Mouse (Mus musculus): ENCODE measurements at regions not wholly inside any gene's neighbourhood (a gene's known extent, or its start where the extent isn't known, plus 50 kb on each side); places are given as distances from the start of the nearest gene placed in this dataset.

DNA sequence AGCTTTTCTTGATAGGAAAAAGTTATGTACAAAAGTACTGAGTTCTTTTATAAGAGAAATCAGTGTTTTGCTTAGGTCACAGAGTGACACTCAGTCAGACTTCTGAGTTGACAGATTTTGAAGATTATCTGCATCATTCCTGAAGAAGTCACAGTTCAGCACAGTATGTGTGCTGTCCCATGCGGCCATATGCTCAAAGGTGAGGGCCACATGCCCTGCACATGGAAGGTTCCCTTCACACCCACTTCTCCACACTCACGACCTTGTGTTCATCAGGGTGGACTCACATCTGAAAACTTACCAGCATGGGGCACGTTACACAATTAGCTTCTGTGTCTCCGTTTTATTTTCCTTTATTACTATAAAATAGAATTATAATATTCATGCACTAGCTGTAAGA, 277.2 kb upstream of the Nt5e start:
- H3K27me3 ChIP-seq (replicated peaks; ENCODE audit: control insufficient read depth, insufficient read depth, low read length), result no peaks in the 10 kb centered on the region
- H3K27ac ChIP-seq (ENCODE audit: low read depth, low read length), result no peak overlapping the region
- no peak for ATAC-seq
- no peak overlapping the region for H3K9ac ChIP-seq (ENCODE audit: low read depth, low read length)
- no peaks in the 10 kb centered on the region for H3K36me3 ChIP-seq (ENCODE audit: control insufficient read depth, insufficient read depth)
- WGBS, result 83% methylated on average over 4 of the region's 4 CpGs
- no peak for TF ChIP-seq CTCF (IDR thresholded peaks at IDR 0.05; ENCODE audit: low read depth)
- no peaks in the 10 kb centered on the region for H3K4me1 ChIP-seq (replicated peaks; ENCODE audit: control insufficient read depth, insufficient read depth, low read length)
- no peaks in the 10 kb centered on the region for H3K9me3 ChIP-seq (ENCODE audit: control insufficient read depth)
- H3K4me3 ChIP-seq (ENCODE audit: low read depth, low read length), result no peak overlapping the region
- H3K4me2 ChIP-seq (replicated peaks; ENCODE audit: low read depth), result no peak overlapping the region

DNA sequence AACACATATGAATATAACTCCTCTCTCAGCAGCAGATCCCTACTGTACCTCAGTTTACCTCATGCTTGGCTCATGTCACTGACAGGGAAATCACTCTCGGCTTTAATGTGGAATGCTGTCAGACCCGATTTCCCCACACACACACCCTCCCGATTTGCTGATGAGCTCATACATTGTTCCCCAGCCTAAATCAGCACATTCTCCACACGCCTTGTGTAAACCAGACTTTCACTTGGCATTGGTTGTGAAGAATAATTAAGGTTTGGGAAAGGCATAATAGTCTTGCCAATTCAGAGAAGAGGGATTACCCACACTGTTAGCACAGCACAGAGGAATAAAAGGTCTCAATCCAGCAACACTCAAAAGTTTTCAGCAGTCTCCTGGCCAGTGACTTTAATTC, 268.4 kb upstream of the Nt5e start:
- Histone ChIP-seq H3K4me2 (replicated peaks; ENCODE audit: low read depth) (no peak overlapping the region), H3K9ac (ENCODE audit: low read depth, low read length) (no peak overlapping the region), H3K4me1 (replicated peaks; ENCODE audit: control insufficient read depth, insufficient read depth, low read length) (no peaks in the 10 kb centered on the region), H3K27ac (ENCODE audit: low read depth, low read length) (no peak overlapping the region), H3K36me3 (ENCODE audit: control insufficient read depth, insufficient read depth) (no peaks in the 10 kb centered on the region), H3K4me3 (ENCODE audit: low read depth, low read length) (no peak overlapping the region), H3K27me3 (replicated peaks; ENCODE audit: control insufficient read depth, insufficient read depth, low read length) (no peaks in the 10 kb centered on the region), H3K9me3 (ENCODE audit: control insufficient read depth) (no peaks in the 10 kb centered on the region)
- 34% methylated on average over 4 of the region's 4 CpGs for WGBS
- no peak for TF ChIP-seq CTCF (IDR thresholded peaks at IDR 0.05; ENCODE audit: low read depth)
- no peak for ATAC-seq

- no peaks in the 10 kb centered on the region for H3K27me3 ChIP-seq (replicated peaks; ENCODE audit: control insufficient read depth, insufficient read depth, low read length)
- H3K9me3 ChIP-seq (ENCODE audit: control insufficient read depth), result no peaks in the 10 kb centered on the region
- no peaks in the 10 kb centered on the region for H3K36me3 ChIP-seq (ENCODE audit: control insufficient read depth, insufficient read depth)
- H3K9ac ChIP-seq (ENCODE audit: low read depth, low read length), result no peak overlapping the region
- ATAC-seq, result no peak
- H3K4me3 ChIP-seq (ENCODE audit: low read depth, low read length), result no peak overlapping the region
- no peak overlapping the region for H3K27ac ChIP-seq (ENCODE audit: low read depth, low read length)
- H3K4me2 ChIP-seq (replicated peaks; ENCODE audit: low read depth), result no peak overlapping the region
- H3K4me1 ChIP-seq (replicated peaks; ENCODE audit: control insufficient read depth, insufficient read depth, low read length), result no peaks in the 10 kb centered on the region
- WGBS, result 75% methylated on average over 3 of the region's 3 CpGs
- TF ChIP-seq CTCF (IDR thresholded peaks at IDR 0.05; ENCODE audit: low read depth), result no peak
Observed at GRCm38 (mm10) chr9:88059005-88059404, 268.0 kb upstream of the Nt5e start.

DNA sequence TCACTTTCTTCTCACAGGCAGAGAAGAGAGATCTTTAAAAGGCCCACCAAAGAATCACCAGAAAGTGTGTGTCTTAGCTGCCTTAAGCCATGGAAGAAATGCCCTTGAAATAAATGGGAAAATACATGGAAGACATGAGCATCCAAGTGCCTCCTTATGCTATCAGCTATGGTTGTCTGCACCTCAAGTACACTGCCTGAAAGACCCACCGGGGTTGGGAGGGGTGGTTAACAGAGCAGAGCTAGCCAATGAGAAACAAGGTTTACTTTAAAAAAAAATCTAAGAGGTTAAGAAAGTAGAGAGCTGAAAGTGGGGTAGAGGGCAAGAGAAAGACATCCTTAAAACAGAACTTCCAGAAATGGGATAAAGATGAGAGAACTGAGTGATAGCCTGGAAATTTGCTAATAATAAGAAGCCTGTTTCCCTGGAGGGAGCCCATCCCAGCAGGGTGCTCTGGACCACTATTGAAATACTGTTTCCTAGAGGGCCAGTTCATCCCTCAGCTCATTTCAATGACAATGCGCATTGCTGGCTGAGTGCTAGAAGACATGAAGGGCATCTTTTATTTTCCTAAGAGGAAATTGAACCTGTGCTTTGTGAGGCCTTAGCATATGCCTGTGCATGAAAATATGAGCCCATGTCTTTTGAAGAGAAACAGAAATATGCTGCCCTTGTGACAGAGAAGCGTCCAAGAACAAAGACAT, 262.9 kb upstream of the Nt5e start:
- H3K27me3 ChIP-seq (replicated peaks; ENCODE audit: control insufficient read depth, insufficient read depth, low read length), result no peaks in the 10 kb centered on the region
- H3K4me3 ChIP-seq (ENCODE audit: low read depth, low read length), result no peak overlapping the region
- no peak for TF ChIP-seq CTCF (IDR thresholded peaks at IDR 0.05; ENCODE audit: low read depth)
- no peak overlapping the region for H3K4me2 ChIP-seq (replicated peaks; ENCODE audit: low read depth)
- no peak for ATAC-seq
- WGBS, result 64% methylated on average over 3 of the region's 3 CpGs
- no peak overlapping the region for H3K27ac ChIP-seq (ENCODE audit: low read depth, low read length)
- no peaks in the 10 kb centered on the region for H3K36me3 ChIP-seq (ENCODE audit: control insufficient read depth, insufficient read depth)
- H3K9ac ChIP-seq (ENCODE audit: low read depth, low read length), result no peak overlapping the region
- no peaks in the 10 kb centered on the region for H3K4me1 ChIP-seq (replicated peaks; ENCODE audit: control insufficient read depth, insufficient read depth, low read length)
- H3K9me3 ChIP-seq (ENCODE audit: control insufficient read depth), result no peaks in the 10 kb centered on the region

- no peaks in the 10 kb centered on the region for H3K9me3 ChIP-seq (ENCODE audit: control insufficient read depth)
- no peak overlapping the region for H3K4me2 ChIP-seq (replicated peaks; ENCODE audit: low read depth)
- ATAC-seq, result no peak
- H3K9ac ChIP-seq (ENCODE audit: low read depth, low read length), result no peak overlapping the region
- no peak overlapping the region for H3K4me3 ChIP-seq (ENCODE audit: low read depth, low read length)
- no peaks in the 10 kb centered on the region for H3K36me3 ChIP-seq (ENCODE audit: control insufficient read depth, insufficient read depth)
- no peak overlapping the region for H3K27ac ChIP-seq (ENCODE audit: low read depth, low read length)
- no peaks in the 10 kb centered on the region for H3K27me3 ChIP-seq (replicated peaks; ENCODE audit: control insufficient read depth, insufficient read depth, low read length)
- 66% methylated on average over 4 of the region's 4 CpGs for WGBS
- no peak for TF ChIP-seq CTCF (IDR thresholded peaks at IDR 0.05; ENCODE audit: low read depth)
- H3K4me1 ChIP-seq (replicated peaks; ENCODE audit: control insufficient read depth, insufficient read depth, low read length), result no peaks in the 10 kb centered on the region
Observed at GRCm38 (mm10) chr9:88065057-88065456, 261.9 kb upstream of the Nt5e start.

GRCm38 (mm10) chr9:88065777-88066176, 261.2 kb upstream of the Nt5e start:
- WGBS, result 81% methylated on average over 7 of the region's 7 CpGs
- H3K27ac ChIP-seq (ENCODE audit: low read depth, low read length), result no peak overlapping the region
- H3K4me2 ChIP-seq (replicated peaks; ENCODE audit: low read depth), result no peak overlapping the region
- no peaks in the 10 kb centered on the region for H3K9me3 ChIP-seq (ENCODE audit: control insufficient read depth)
- H3K4me1 ChIP-seq (replicated peaks; ENCODE audit: control insufficient read depth, insufficient read depth, low read length), result no peaks in the 10 kb centered on the region
- ATAC-seq, result no peak
- H3K9ac ChIP-seq (ENCODE audit: low read depth, low read length), result no peak overlapping the region
- no peaks in the 10 kb centered on the region for H3K36me3 ChIP-seq (ENCODE audit: control insufficient read depth, insufficient read depth)
- no peak overlapping the region for H3K4me3 ChIP-seq (ENCODE audit: low read depth, low read length)
- H3K27me3 ChIP-seq (replicated peaks; ENCODE audit: control insufficient read depth, insufficient read depth, low read length), result no peaks in the 10 kb centered on the region
- no peak for TF ChIP-seq CTCF (IDR thresholded peaks at IDR 0.05; ENCODE audit: low read depth)

DNA sequence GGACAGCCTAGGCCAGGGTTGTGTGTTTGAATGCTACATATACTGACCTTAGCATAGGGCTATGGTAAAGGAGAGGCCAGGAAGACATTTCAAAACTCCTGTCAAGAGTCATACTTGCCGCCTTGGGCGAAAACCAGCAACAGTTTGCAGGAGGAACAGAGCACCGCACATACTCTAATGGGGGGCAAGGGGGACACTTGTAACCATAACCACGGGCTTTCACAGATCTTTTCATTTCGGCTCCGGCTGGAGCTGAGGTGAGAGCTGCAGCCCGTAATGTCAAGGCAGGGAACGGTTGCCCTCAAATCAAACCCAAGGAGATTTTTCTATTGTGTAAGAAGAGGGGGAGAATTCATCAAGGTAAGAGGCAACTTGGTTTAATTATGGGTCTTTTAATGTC, 258.7 kb upstream of the Nt5e start:
- no peak overlapping the region for H3K4me3 ChIP-seq (ENCODE audit: low read depth, low read length)
- no peaks in the 10 kb centered on the region for H3K9me3 ChIP-seq (ENCODE audit: control insufficient read depth)
- H3K27ac ChIP-seq (ENCODE audit: low read depth, low read length), result no peak overlapping the region
- no peak overlapping the region for H3K4me2 ChIP-seq (replicated peaks; ENCODE audit: low read depth)
- no peak overlapping the region for H3K9ac ChIP-seq (ENCODE audit: low read depth, low read length)
- 92% methylated on average over 8 of the region's 8 CpGs for WGBS
- no peaks in the 10 kb centered on the region for H3K27me3 ChIP-seq (replicated peaks; ENCODE audit: control insufficient read depth, insufficient read depth, low read length)
- no peaks in the 10 kb centered on the region for H3K4me1 ChIP-seq (replicated peaks; ENCODE audit: control insufficient read depth, insufficient read depth, low read length)
- ATAC-seq, result no peak
- no peaks in the 10 kb centered on the region for H3K36me3 ChIP-seq (ENCODE audit: control insufficient read depth, insufficient read depth)
- TF ChIP-seq CTCF (IDR thresholded peaks at IDR 0.05; ENCODE audit: low read depth), result no peak
